Mouse (Mus musculus): ENCODE measurements around the gene Sycp2.

- TF ChIP-seq CTCF (IDR thresholded peaks at IDR 0.05; ENCODE audit: low read depth) (no peak), EP300 (IDR thresholded peaks at IDR 0.05; ENCODE audit: low read depth) (no peak)
Observed at GRCm38 (mm10) chr2:178420576-178420975, 13.1 kb upstream of the Sycp2 start.
